Mouse (Mus musculus): Measurements from ENCODE around the gene Gm11214. TPM values are rescaled to one million over a fixed set of nuclear protein-coding genes. Genes with fewer than 3 reads are reported as not detected.

Gene Gm11214
- polyA plus RNA-seq, 1 experiment from 2014 or later, result not detected

DNA sequence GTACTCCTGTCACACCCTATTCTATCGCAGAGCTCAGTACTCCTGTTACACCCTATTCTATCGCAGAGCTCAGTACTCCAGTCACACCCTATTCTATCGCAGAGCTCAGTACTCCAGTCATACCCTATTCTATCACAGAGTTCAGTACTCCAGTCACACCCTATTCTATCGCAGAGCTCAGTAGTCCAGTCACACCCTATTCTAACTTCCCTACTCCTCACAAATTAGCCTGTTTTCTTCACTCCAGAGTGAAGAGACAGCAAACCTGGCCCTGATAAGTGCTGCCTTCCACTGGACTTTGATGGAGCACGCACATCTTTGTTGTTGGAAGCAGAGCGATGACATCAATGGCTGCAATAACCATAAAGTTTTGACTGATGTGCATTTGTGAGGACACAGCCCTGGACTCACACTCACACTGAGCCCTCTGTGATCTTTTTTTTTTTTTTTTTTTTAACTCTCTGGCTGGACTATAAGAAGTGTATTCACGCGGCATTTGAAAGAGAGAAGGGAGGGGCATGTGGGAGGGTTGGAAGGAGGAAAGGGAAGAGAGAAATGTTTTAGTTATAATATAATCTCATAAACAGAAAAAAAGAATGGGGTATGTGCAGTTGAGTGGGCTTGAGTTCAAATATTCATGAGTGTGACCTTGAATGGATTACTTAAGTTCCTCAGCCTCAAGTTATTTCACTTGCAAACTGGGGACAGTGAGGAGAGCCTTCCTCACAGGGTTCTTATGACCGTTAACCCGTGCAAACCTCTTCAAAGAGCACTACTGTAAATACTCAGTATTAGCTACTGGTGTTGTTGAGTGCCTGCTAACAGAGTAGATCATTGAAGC is 21.5 kb upstream of the Gm11214 start:
- Histone ChIP-seq H3K27me3 (ENCODE audit: poor library complexity, severe bottlenecking) (no peaks in the 10 kb centered on the region), H3K36me3 (replicated peaks) (no peaks in the 10 kb centered on the region), H3K4me3 (no peak overlapping the region), H3K27ac (no peak overlapping the region), H3K9me3 (no peaks in the 10 kb centered on the region), H3K4me1 (no peaks in the 10 kb centered on the region)
- WGBS, result 89% methylated on average over 10 of the region's 10 CpGs
- DNase-seq (ENCODE audit: extremely low spot score, low spot score), result no peak

DNA sequence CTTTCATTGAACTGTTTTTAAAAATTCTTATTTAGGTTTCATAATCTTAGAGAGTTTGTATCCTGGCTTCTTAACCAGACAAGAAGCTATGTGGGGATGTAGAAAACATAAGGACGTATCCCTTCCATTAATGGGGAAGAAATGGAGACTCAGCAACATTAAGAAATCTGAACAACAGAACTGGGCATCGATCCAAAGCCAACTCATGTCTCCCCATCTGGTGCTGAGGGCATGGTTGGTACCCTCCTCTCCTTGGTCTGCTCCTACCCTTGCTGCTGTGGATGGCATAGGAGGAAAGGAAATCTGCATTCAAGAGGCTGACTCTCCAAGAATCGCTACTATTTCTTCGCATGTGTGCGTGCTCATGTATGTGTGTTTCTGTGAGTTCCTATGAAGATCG is 20.5 kb upstream of the Gm11214 start:
- no peak overlapping the region for H3K4me3 ChIP-seq
- H3K9me3 ChIP-seq, result no peaks in the 10 kb centered on the region
- no peak overlapping the region for H3K27ac ChIP-seq
- H3K27me3 ChIP-seq (ENCODE audit: poor library complexity, severe bottlenecking), result no peaks in the 10 kb centered on the region
- H3K36me3 ChIP-seq (replicated peaks), result no peaks in the 10 kb centered on the region
- DNase-seq (ENCODE audit: extremely low spot score, low spot score), result no peak
- H3K4me1 ChIP-seq, result no peaks in the 10 kb centered on the region
- 95% methylated on average over 6 of the region's 6 CpGs for WGBS

DNA sequence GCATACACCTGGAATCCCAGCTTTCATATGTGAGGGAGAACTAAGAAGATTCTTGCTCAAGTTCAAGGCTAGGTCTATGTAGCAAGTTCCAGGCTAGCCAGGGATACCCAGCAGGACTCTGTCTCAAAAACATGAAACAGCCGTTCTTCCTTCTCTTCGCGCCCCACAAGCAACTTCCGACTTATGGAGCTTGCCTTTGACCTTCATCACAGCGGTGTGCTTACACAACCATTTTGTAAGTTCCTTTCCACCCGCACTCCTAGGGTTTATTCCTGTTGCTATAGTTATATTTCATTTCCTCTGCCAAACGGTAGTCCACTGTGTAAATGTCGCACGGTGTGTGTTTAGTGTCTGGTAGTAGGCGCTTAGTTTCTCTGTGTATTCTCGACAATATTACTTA is 19.9 kb upstream of the Gm11214 start:
- DNase-seq (ENCODE audit: extremely low spot score, low spot score), result no peak
- H3K4me1 ChIP-seq, result no peaks in the 10 kb centered on the region
- H3K9me3 ChIP-seq, result no peaks in the 10 kb centered on the region
- no peak overlapping the region for H3K4me3 ChIP-seq
- no peaks in the 10 kb centered on the region for H3K36me3 ChIP-seq (replicated peaks)
- no peaks in the 10 kb centered on the region for H3K27me3 ChIP-seq (ENCODE audit: poor library complexity, severe bottlenecking)
- H3K27ac ChIP-seq, result no peak overlapping the region
- 91% methylated on average over 11 of the region's 11 CpGs for whole genome bisulfite sequencing

DNA sequence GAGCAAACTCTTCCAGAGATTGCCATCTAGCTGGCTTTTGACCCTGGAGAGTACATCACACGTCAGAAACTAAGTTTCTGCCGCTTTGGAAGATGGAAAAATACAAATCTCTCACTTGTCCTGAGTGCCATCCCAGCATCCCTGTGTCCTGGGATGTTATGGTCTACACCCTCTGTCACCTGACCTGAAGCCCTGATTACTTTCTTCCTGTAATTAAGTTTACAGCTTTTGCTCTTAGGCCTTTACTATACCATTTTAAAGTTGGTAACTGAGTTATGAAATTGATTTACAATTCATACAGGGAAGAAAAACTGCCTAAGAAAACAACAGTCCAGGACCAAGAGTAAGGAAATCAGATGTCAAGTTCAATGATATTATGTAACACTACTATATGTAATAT is 19.3 kb upstream of the Gm11214 start:
- Histone ChIP-seq H3K27me3 (ENCODE audit: poor library complexity, severe bottlenecking) (no peaks in the 10 kb centered on the region), H3K27ac (no peak overlapping the region), H3K4me3 (no peak overlapping the region), H3K9me3 (no peaks in the 10 kb centered on the region), H3K36me3 (replicated peaks) (no peaks in the 10 kb centered on the region), H3K4me1 (no peaks in the 10 kb centered on the region)
- 86% methylated on average over 2 of the region's 2 CpGs for WGBS
- no peak for DNase-seq (ENCODE audit: extremely low spot score, low spot score)

DNA sequence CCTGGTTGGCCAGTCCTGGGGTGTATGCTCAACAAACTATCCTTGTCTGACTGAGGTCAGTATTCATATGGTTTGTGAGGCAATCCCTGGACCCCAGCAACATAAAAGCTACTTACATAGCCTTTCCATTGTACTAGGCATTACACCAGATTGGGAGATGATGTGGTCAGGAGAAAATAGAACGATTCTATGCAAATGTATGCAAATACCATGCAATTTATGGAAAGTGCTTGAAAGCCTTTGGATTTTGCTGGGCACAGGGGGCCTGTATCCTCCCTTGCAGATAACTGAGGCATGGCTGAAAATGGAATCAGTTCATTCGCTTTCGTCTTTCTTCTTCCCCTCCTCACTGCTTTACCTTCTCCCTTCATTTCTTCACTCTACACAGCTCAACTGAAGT is 18.4 kb upstream of the Gm11214 start:
- 89% methylated on average over 3 of the region's 3 CpGs for WGBS
- no peak for DNase-seq (ENCODE audit: extremely low spot score, low spot score)
- Histone ChIP-seq H3K4me1 (no peaks in the 10 kb centered on the region), H3K4me3 (no peak overlapping the region), H3K27ac (no peak overlapping the region), H3K36me3 (replicated peaks) (no peaks in the 10 kb centered on the region), H3K9me3 (no peaks in the 10 kb centered on the region), H3K27me3 (ENCODE audit: poor library complexity, severe bottlenecking) (no peaks in the 10 kb centered on the region)

DNA sequence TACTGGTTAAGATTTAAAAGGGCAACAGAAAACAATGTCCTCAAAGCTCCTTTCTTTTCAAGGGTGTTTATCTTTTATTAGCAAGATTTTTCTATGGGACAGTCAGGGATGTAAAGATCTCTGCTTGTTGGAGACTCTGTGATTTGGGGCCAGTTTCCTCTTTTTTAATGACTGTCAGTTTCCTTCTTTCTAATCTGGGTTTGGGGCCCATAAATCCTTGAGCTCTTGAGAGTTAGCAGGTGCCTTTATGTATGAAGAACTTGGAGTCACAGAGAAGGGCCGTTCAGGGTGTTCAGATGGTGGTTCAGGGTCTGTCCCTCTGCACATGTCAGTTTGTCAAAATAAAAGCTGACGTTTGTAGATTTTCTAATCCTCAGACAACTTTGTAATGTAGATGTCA is 11.9 kb upstream of the Gm11214 start:
- Histone ChIP-seq H3K9me3 (no peaks in the 10 kb centered on the region), H3K36me3 (replicated peaks) (no peaks in the 10 kb centered on the region), H3K27me3 (ENCODE audit: poor library complexity, severe bottlenecking) (no peaks in the 10 kb centered on the region), H3K4me1 (no peaks in the 10 kb centered on the region), H3K27ac (no peak overlapping the region), H3K4me3 (no peak overlapping the region)
- WGBS, result 78% methylated on average over 2 of the region's 2 CpGs
- DNase-seq (ENCODE audit: extremely low spot score, low spot score), result no peak

DNA sequence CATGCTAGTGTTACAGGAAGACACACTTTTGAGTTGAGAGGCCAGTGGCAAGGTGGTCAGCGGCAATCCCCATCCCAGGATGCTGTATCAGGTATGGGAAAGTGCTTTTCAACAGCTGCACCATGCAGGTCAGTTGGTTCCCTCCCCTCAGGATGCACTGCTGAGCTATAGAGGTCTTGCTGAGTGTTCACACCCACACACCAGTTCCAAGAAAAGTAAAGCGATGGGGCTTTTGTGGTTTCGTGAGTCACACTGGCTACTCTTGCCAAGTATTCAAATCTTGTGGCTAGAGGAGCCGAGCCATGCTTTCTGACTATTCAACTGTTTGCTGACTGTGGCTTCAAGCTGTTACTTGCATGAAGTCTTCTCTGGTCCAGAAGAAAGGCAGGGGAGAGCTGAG is 5.1 kb upstream of the Gm11214 start:
- 84% methylated on average over 4 of the region's 4 CpGs for WGBS

DNA sequence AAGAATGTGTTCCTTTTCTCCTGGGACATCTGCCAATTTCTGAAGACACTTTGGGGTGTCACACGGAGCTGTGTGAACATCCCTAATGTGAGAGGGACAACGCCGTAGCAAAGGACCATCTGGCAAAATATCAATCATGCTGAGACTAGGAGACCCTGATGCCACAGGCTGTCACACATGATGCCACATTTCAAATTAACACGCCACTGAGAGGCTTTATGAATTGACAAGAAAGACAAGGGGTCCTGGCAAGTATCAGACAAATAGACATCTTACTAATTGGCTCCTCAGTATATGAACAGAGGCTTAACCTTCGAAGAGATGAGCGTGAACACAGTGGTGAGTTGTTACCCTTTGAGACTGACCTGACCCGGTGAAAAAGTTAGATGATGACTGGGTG is 2.6 kb upstream of the Gm11214 start:
- no peak for DNase-seq (ENCODE audit: extremely low spot score, low spot score)
- Histone ChIP-seq H3K9me3 (no peaks in the 10 kb centered on the region), H3K27ac (no peak overlapping the region), H3K4me1 (peaks cover 15% of the 10 kb centered on the region), H3K4me3 (no peak overlapping the region), H3K36me3 (replicated peaks) (no peaks in the 10 kb centered on the region), H3K27me3 (ENCODE audit: poor library complexity, severe bottlenecking) (peaks cover 10% of the 10 kb centered on the region)
- WGBS, result 83% methylated on average over 7 of the region's 7 CpGs

More for the DNA sequence above, 5.1 kb upstream of the Gm11214 start:
- no peak for DNase-seq (ENCODE audit: extremely low spot score, low spot score)
- Histone ChIP-seq H3K27ac (no peak overlapping the region), H3K4me3 (no peak overlapping the region), H3K27me3 (ENCODE audit: poor library complexity, severe bottlenecking) (no peaks in the 10 kb centered on the region), H3K36me3 (replicated peaks) (no peaks in the 10 kb centered on the region), H3K9me3 (no peaks in the 10 kb centered on the region), H3K4me1 (no peaks in the 10 kb centered on the region)

DNA sequence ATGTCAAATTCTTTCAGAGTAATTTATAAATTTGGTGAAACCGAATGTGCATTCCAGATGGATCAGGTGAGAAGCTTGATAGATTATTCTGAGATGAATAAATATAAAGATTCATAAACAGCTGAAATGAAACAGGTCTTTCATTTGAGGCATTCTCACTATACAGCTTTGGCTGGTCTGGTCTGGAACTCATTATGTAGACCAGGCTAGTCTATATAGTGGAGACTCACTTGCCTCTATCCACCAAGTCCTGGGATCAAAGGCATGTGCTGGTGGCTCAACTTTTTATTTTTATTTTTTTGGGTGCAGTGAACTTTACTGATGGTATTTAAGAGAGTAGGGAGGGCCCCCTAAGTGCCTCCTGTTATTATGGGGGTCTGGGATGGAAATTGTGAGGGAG is 1.3 kb downstream of the Gm11214 start:
- Histone ChIP-seq H3K4me1 (peaks cover 27% of the 10 kb centered on the region), H3K36me3 (replicated peaks) (no peaks in the 10 kb centered on the region), H3K27me3 (ENCODE audit: poor library complexity, severe bottlenecking) (peaks cover 24% of the 10 kb centered on the region), H3K9me3 (no peaks in the 10 kb centered on the region), H3K27ac (no peak overlapping the region), H3K4me3 (no peak overlapping the region)
- no peak for DNase-seq (ENCODE audit: extremely low spot score, low spot score)
- 46% methylated on average over 1 of the region's 1 CpGs for WGBS

DNA sequence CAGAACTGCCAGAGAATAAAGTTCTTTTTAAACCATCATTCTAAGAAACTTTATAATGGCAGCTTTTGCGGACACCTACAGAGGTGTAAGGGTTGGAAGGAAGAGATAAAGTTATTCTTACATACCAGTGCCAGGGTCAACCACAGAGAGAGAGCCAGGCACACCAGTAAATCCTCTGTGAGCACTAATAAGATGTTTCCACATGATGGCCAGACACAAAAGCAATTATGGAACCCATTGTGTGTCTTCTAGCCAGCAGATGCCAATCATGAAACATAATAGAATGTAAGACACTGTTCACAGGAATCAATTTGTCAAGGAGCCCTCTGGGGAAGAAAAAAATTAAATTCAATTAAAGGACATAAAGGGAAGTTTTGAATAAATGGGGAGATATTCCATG is 1.8 kb downstream of the Gm11214 start:
- H3K27me3 ChIP-seq (ENCODE audit: poor library complexity, severe bottlenecking), result peaks cover 24% of the 10 kb centered on the region
- no peak overlapping the region for H3K27ac ChIP-seq
- H3K4me3 ChIP-seq, result no peak overlapping the region
- H3K4me1 ChIP-seq, result peaks cover 27% of the 10 kb centered on the region
- 42% methylated on average over 1 of the region's 1 CpGs for WGBS
- DNase-seq (ENCODE audit: extremely low spot score, low spot score), result no peak
- H3K9me3 ChIP-seq, result no peaks in the 10 kb centered on the region
- H3K36me3 ChIP-seq (replicated peaks), result no peaks in the 10 kb centered on the region

DNA sequence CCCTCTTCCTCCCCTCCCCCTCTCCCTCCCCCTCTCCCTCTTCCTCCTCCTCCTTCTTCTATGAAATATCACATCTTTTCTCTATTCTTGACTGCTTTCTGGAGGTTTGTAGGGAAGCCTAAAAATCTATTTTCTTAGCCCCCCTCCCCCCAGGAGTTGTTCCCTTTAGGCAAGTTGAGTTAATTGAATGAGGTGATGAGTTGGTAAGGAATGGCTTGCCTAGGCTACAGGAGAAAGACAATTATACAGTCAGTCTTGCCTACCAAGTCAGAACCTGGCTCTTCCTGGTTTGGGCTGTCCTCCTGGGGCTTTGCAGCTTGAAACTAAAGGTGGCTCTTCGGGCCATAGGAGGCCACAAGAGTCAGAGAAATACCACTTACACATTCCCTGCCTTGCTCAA is 3.4 kb downstream of the Gm11214 start:
- Histone ChIP-seq H3K9me3 (no peaks in the 10 kb centered on the region), H3K27me3 (ENCODE audit: poor library complexity, severe bottlenecking) (peaks cover 24% of the 10 kb centered on the region), H3K27ac (no peak overlapping the region), H3K4me3 (no peak overlapping the region), H3K4me1 (peaks cover 27% of the 10 kb centered on the region), H3K36me3 (replicated peaks) (no peaks in the 10 kb centered on the region)
- no peak for DNase-seq (ENCODE audit: extremely low spot score, low spot score)
- 89% methylated on average over 1 of the region's 1 CpGs for WGBS

DNA sequence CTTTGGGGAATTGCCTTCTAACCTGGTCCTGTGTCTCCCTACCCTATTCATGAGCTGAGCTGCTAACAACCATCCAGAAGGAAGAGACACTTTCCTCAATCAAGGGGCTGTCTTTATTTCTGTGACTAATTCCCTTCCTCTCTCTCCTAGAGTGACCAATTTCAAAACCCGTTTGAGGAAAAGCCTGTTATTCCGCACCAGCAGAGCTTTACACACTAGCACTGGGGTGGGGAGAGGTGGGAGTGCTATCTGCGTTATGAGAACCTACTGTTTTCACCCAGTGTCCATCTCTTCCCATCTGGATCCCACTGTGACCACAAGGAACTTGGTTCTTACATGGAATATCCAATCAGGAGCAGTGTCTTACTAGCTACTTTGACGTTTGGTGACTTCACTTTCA is 4.1 kb downstream of the Gm11214 start:
- Histone ChIP-seq H3K4me3 (no peak overlapping the region), H3K4me1 (peaks cover 27% of the 10 kb centered on the region), H3K27ac (no peak overlapping the region), H3K27me3 (ENCODE audit: poor library complexity, severe bottlenecking) (peaks cover 24% of the 10 kb centered on the region), H3K9me3 (no peaks in the 10 kb centered on the region), H3K36me3 (replicated peaks) (no peaks in the 10 kb centered on the region)
- 10% methylated on average over 4 of the region's 4 CpGs for WGBS
- DNase-seq (ENCODE audit: extremely low spot score, low spot score), result peak; percentile 15

DNA sequence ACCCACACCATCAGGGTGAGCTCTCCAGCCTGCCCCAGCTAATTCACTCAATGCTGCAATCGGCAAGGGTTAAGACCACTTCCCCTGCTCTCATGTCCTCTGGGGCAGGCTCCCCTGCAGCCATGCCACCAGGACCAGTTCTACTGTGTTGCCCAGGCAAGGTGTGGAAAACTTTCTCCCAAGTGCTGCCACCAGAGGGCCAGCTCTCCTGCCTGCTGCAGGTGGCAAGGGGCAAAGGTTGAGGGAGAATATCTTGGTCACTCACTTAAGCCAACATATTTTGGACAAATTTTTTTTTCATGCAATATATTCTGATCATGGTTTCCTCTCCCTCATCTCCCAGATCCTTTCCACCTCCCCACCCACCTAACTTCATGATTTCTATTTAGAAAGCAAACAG is 8.8 kb downstream of the Gm11214 start:
- no peak for DNase-seq (ENCODE audit: extremely low spot score, low spot score)
- Histone ChIP-seq H3K36me3 (replicated peaks) (no peaks in the 10 kb centered on the region), H3K27me3 (ENCODE audit: poor library complexity, severe bottlenecking) (0 out of 2 replicates have a peak, but pooled peaks cover 3% of the 10 kb centered on the region), H3K9me3 (no peaks in the 10 kb centered on the region), H3K27ac (no peak overlapping the region), H3K4me1 (peaks cover 9% of the 10 kb centered on the region), H3K4me3 (no peak overlapping the region)
- 94% methylated on average over 1 of the region's 1 CpGs for WGBS
